Mouse (Mus musculus) heart, embryonic 16.5 days (tissue): ENCODE results near the gene Celf5. TPM values are rescaled to one million over a fixed set of nuclear protein-coding genes. Genes with fewer than 3 reads are reported as not detected.
A peak's percentile ranks its signal among the peaks of the same experiment; 100 is the strongest.

Source experiments
- ATAC-seq: fragments of 200-750 bp; cut with Nextera tagmentation; replicated peaks from 2 replicates; pipeline ENCODE4 v1.8.0; 2017; ENCODE audit warnings: moderate number of reproducible peaks; ENCODE audit not compliant: insufficient read depth, low FRiP score; ENCODE audit errors: extremely low read depth
- H3K27ac ChIP-seq: fragments of 300-500 bp; sonication (generic); 2 replicates; pipeline ENCODE4 v1.5.1; 2014; ENCODE audit warnings: mild to moderate bottlenecking, low read length, control low read depth, moderate library complexity
- H3K27me3 ChIP-seq: fragments of 300-500 bp; sonication (generic); 2 replicates; pipeline ENCODE4 v1.6.1; 2014; ENCODE audit warnings: low read length, mixed read lengths; ENCODE audit not compliant: control insufficient read depth, insufficient read depth
- H3K36me3 ChIP-seq: fragments of 300-500 bp; sonication (generic); 2 replicates; pipeline ENCODE4 v1.6.1; 2014; ENCODE audit not compliant: control insufficient read depth, insufficient read depth
- H3K4me1 ChIP-seq: fragments of 300-500 bp; sonication (generic); 2 replicates; pipeline ENCODE4 v1.6.1; 2014; ENCODE audit warnings: low read length, mixed read lengths; ENCODE audit not compliant: control insufficient read depth, insufficient read depth
- H3K4me2 ChIP-seq: fragments of 300-500 bp; sonication (generic); 2 replicates; pipeline ENCODE4 v1.6.1; 2014; ENCODE audit warnings: low read depth, mild to moderate bottlenecking, control low read depth, low read length
- H3K4me3 ChIP-seq: fragments of 300-500 bp; sonication (generic); 2 replicates; pipeline ENCODE4 v1.5.1; 2014; ENCODE audit warnings: mild to moderate bottlenecking, control low read depth, low read length
- H3K9ac ChIP-seq: fragments of 300-500 bp; sonication (generic); 2 replicates; pipeline ENCODE4 v1.6.1; 2014; ENCODE audit warnings: low read length, control low read depth
- H3K9me3 ChIP-seq: fragments of 300-500 bp; sonication (generic); replicated peaks from 2 replicates; pipeline ENCODE4 v1.6.1; 2016; ENCODE audit warnings: low read length; ENCODE audit not compliant: control insufficient read depth
- WGBS: fragments of 180-500 bp; shearing (Covaris S2); extraction: QIAGEN DNeasy Blood & Tissue Kit; methylation state at CpG from one replicate; pipeline ENCODE4 v1.1.7; 2014; 5-methylcytosine and 5-hydroxymethylcytosine counted together
- polyA plus RNA-seq: library from polyadenylated mRNA; unstranded; fragments of >200 nt; fragmentation: Nextera tagmentation; extraction: Ambion mirVana; gene quantifications from 2 replicates; pipeline ENCODE4 v1.2.1, GENCODE M21; 2015

The Celf5 gene
- polyA plus RNA-seq, 1 experiment from 2014 or later = 0.24 TPM

GRCm38 (mm10) chr10:81434361-81435263 lies 47.9 kb downstream of the Celf5 start:
- ATAC-seq = no peak
- 51% methylated on average over 15 of the region's 15 CpGs for WGBS
- Histone ChIP-seq H3K9me3 (no peaks in the 10 kb centered on the region), H3K4me3 (no peak overlapping the region), H3K4me1 (peaks cover 35% of the 10 kb centered on the region), H3K27me3 (no peaks in the 10 kb centered on the region), H3K9ac (peak overlapping the region; percentile 22; the same call in 1 of the 2 replicates), H3K4me2 (no peak overlapping the region), H3K27ac (peak overlapping the region; percentile 69), H3K36me3 (no peaks in the 10 kb centered on the region)

GRCm38 (mm10) chr10:81433541-81434289 lies 48.8 kb downstream of the Celf5 start:
- ATAC-seq = no peak
- Histone ChIP-seq H3K27ac (no peak overlapping the region), H3K4me3 (no peak overlapping the region), H3K4me2 (no peak overlapping the region; the same call in 1 of the 2 replicates), H3K4me1 (peaks cover 42% of the 10 kb centered on the region), H3K27me3 (no peaks in the 10 kb centered on the region), H3K36me3 (no peaks in the 10 kb centered on the region), H3K9me3 (no peaks in the 10 kb centered on the region), H3K9ac (peak overlapping the region; percentile 35)
- 71% methylated on average over 26 of the region's 26 CpGs for WGBS

GRCm38 (mm10) chr10:81432868-81433262 lies 49.6 kb downstream of the Celf5 start:
- Histone ChIP-seq H3K36me3 (no peaks in the 10 kb centered on the region), H3K9me3 (no peaks in the 10 kb centered on the region), H3K4me3 (peak overlapping the region; percentile 25), H3K4me2 (peak overlapping the region; percentile 53), H3K9ac (peak overlapping the region; percentile 35), H3K4me1 (peaks cover 42% of the 10 kb centered on the region), H3K27me3 (no peaks in the 10 kb centered on the region), H3K27ac (no peak overlapping the region)
- peak; percentile 73 for ATAC-seq
- WGBS = 4% methylated on average over 17 of the region's 17 CpGs

- Histone ChIP-seq H3K27me3 (no peaks in the 10 kb centered on the region), H3K27ac (no peak overlapping the region), H3K9ac (0 out of 2 replicates have a peak overlapping the region, but pooled peaks have one; percentile 13), H3K4me3 (peak overlapping the region; percentile 25; the same call in 1 of the 2 replicates), H3K4me2 (peak overlapping the region; percentile 53), H3K4me1 (peaks cover 44% of the 10 kb centered on the region), H3K36me3 (no peaks in the 10 kb centered on the region), H3K9me3 (no peaks in the 10 kb centered on the region)
- ATAC-seq = no peak
- WGBS = 63% methylated on average over 21 of the region's 21 CpGs
Measured at GRCm38 (mm10) chr10:81432169-81432867, 50.2 kb downstream of the Celf5 start.

- no peaks in the 10 kb centered on the region for H3K36me3 ChIP-seq
- ATAC-seq = no peak
- H3K4me2 ChIP-seq = peak overlapping the region; percentile 92
- H3K27me3 ChIP-seq = no peaks in the 10 kb centered on the region
- H3K9ac ChIP-seq = peak overlapping the region; percentile 89
- 20% methylated on average over 15 of the region's 15 CpGs for WGBS
- peak overlapping the region; percentile 98 for H3K27ac ChIP-seq
- H3K4me1 ChIP-seq = peaks cover 47% of the 10 kb centered on the region
- H3K4me3 ChIP-seq = peak overlapping the region; percentile 79
- H3K9me3 ChIP-seq = no peaks in the 10 kb centered on the region
Measured at GRCm38 (mm10) chr10:81431526-81432168, 50.9 kb downstream of the Celf5 start.

GRCm38 (mm10) chr10:81430831-81431525 lies 51.5 kb downstream of the Celf5 start:
- Histone ChIP-seq H3K4me3 (peak overlapping the region; percentile 79), H3K27me3 (no peaks in the 10 kb centered on the region), H3K36me3 (no peaks in the 10 kb centered on the region), H3K4me1 (peaks cover 47% of the 10 kb centered on the region), H3K9ac (peak overlapping the region; percentile 89), H3K4me2 (peak overlapping the region; percentile 92), H3K9me3 (no peaks in the 10 kb centered on the region), H3K27ac (peak overlapping the region; percentile 98)
- WGBS = 1% methylated on average over 63 of the region's 70 CpGs
- peak; percentile 12 for ATAC-seq

- WGBS = under 1% methylated on average over 59 of the region's 89 CpGs
- Histone ChIP-seq H3K4me1 (peaks cover 50% of the 10 kb centered on the region), H3K27ac (peak overlapping the region; percentile 98), H3K9me3 (no peaks in the 10 kb centered on the region), H3K4me2 (peak overlapping the region; percentile 92), H3K27me3 (no peaks in the 10 kb centered on the region), H3K9ac (peak overlapping the region; percentile 89), H3K36me3 (no peaks in the 10 kb centered on the region), H3K4me3 (peak overlapping the region; percentile 79)
- ATAC-seq = peak; percentile 30
Measured at GRCm38 (mm10) chr10:81430141-81430830, 52.2 kb downstream of the Celf5 start.
